Mouse (Mus musculus) erythroid progenitor cell, adult 5-6 weeks (primary cell): Measurements from ENCODE around the gene Stom. TPM values are rescaled to one million over a fixed set of nuclear protein-coding genes. Genes with fewer than 3 reads are reported as not detected.

Source experiments
- ATAC-seq: replicated peaks from 2 replicates; pipeline ENCODE4 v1.8.0; 2016; ENCODE audit warnings: moderate number of reproducible peaks, mild to moderate bottlenecking, moderate TSS enrichment, inconsistent platforms; ENCODE audit not compliant: poor library complexity, low FRiP score, severe bottlenecking
- total RNA-seq, 2 experiments: library from RNA; stranded (forward) in 1 of 2; stranded (reverse) in 1 of 2; fragments of 150-400 nt in 1 of 2; fragments of 186-747, 209-891 nt in 1 of 2; gene quantifications; 2 replicates each; pipeline versions ENCODE4 v1.2.3 to v1.2.4; 2015 to 2017; ENCODE audit warnings: low replicate concordance in 2 of 2

The Stom gene
- total RNA-seq, 2 experiments from 2014 or later, result 590 to 638 TPM

DNA sequence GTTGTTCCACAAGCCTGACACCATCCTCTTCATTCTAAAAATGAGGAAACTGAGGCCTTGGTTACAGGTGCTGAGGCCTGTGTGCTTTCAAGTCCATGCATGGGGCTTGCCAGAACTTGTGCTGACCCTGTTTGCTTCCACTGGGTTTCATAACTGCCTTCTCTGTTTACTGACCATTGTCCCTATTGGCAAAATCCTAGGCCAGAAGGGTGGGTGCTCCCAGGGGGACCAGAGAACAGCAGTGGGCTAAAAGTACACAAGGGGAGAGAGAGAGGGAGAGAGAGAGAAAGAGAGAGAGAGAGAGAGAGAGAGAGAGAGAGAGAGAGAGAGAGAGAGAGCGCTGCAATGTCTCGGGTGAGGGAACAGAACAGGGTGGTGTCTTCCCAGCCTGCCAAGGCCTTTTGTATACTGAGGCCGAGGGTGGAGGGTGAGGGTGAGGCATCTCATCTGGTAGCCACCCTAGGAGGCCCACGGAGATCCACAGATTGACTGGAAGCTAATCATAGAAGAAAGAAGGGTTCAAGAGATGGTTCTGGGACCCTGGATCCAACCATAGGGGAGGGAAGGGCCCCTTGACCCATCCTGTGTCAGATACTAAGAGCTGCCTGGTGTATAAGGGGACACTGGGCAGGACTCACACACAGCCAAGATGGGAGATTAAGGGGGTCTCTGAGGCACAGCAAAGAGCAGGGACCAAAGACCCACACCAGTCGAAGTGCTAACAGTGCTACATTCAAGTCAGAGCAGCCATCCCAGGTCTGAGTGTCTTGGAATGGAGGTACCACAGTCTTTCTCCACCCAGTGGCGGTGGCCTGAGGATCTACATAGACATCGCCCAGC is 58.2 kb downstream of the Stom start:
- ATAC-seq, result no peak

GRCm38 (mm10) chr2:35277686-35278085 is 59.1 kb downstream of the Stom start:
- no peak for ATAC-seq

GRCm38 (mm10) chr2:35273536-35273935 is 63.2 kb downstream of the Stom start:
- ATAC-seq, result no peak

- ATAC-seq, result no peak
These were observed 63.9 kb downstream of the Stom start for GRCm38 (mm10) chr2:35272881-35273280.

GRCm38 (mm10) chr2:35271817-35272216 is 65.0 kb downstream of the Stom start:
- ATAC-seq, result no peak

DNA sequence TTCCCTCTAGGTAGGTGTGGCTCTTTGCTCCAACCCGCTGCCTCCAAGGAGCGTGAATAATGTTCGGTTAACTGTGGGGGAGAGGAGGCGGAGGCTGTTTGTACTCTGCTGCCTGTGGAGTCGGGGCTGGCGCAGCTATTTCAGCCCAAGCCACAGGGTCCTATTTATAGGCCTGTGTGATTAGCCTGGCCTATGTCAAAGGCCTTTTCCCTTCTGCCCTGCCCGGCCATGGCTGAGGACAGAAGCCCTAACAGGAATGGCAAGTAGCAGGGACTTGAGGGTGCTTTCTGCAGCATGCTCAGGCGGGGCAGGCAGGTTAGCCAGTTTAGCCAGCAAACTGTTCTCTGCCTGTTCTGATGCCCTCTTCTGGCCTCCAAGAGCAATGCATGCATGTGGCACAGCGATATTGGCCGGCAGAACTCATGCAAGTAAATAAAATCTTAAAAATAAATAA is 66.2 kb downstream of the Stom start:
- ATAC-seq, result no peak

DNA sequence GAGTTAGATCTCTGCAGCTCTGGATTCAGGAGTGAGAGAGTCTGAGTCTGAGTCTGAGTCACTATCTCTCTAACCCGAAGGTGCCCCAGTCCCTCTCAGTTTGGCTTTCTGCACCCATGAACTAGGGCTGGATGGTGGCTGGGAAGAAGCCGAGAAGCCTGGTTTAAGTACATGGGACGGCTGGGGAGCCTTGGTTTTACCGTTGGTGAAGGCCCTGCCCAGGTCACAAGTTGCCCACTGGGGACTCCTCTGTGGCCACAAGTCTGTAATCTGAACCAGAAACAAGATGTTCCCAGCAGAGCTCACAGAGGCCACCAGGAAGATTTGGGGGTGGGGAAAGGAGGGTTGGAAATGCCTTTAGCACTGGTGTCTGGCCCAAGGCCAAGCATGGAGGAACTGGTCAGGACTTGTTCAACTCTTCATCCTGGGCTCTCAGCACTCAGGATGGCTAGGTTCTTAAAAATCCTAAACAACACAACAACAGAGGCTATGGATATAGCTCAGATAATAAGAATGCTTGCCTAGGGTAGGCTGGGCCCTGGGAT is 67.0 kb downstream of the Stom start:
- no peak for ATAC-seq

DNA sequence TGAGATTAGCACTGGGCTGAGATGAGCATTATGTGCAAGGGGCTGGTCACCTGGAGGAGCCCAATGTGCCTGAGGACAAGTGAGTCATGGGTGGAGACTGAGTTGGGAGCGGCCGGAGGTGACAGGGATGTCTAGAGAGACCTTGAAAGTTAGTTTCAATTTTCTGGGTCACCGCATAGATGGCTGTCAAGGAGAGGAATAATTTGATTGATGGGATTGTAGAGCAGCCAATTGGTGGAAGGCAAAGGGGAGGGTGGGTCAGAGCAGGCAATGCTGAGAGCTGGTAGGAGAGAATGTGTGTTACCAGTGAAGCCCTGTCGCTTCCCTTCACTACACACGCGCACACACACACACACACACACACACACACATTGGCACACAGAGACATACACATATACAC is 67.6 kb downstream of the Stom start:
- no peak for ATAC-seq

- ATAC-seq, result no peak
These were observed 68.8 kb downstream of the Stom start for GRCm38 (mm10) chr2:35267876-35268566.

DNA sequence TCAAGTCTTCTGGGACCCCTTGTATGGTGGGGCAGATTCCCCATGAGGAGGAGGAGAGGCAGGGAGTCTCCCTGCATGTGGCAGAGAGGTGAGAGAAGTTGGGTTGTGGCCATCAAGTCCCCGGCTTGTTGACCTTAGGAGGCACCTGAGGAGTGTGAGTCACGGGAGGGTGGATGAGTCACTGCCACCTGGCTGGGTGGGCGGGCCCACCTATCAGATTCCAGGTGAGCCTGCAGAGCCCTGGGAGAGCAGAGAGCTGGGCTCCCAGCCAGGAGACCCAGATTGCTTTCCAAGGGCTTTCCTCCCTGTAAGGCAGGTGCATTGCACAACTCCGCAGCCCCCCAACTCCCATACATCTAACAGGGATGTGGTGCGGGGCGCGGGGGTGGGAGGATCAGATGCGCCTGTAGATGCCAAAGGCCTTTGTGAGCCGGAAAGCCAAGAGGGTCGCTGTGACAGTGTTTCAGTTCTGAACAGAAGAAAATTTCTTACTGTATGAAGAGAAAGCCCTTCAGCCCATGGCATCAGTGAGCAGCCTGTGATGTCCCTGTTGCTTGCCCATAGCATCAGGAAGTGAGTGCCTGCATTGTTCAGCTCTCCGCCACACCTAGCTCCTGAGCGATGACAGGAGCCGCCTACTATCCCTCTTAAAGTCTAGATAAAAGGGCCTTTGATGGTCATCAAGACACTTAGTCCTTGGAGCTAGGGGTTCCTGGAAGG is 69.5 kb downstream of the Stom start:
- ATAC-seq, result no peak

DNA sequence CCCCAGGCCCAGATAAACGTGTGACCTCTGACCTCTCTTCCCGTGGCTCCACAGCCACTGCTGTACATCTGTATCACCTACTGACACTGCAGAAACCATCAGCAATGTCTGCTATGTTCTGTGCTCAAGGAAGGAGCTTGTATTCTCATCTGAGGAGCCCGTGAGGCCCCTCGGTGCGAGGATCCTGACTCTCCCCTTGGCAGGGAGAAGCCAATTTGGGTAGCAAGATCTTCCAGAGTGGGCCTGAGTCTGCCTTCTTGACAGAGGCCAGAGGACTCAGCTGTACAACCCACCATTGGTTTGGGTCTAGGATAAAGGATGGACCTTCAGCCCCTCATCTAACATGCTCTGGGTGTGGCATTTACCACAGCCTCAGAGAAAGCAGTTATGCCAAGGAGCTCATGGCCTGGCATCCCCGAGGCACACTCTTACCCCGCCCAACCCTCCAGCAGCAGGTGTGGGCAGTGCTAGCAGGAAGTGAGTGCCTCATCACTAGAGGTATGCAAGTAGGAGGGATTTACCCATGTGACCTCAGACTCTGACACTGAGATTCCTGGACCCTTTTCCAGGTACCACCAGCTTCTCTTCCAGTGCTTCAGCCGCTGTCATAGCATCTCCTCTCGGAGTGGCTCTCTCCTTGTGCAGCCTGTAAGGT is 70.4 kb downstream of the Stom start:
- ATAC-seq, result no peak

GRCm38 (mm10) chr2:35265775-35266174 is 71.0 kb downstream of the Stom start:
- no peak for ATAC-seq

DNA sequence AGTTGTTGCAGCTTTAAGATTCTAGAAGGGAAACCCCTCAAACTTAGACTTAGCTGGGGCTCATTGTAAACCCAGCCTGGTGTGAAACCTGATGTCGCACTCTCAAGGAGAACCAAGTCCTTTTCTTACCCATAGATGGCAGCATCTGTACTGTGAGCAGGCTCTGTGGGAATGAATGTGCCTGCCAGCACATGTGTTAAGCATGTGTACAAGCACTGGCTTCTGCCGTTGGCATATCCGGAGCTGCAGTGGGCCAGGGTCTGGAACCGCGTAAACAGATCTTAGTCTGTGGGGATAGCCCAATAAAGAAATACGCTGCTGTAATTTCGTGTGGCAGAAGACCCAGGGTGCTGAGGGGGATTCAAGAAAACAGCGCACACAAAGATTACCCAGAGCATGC is 71.5 kb downstream of the Stom start:
- ATAC-seq, result no peak; the same call in 1 of the 2 replicates

DNA sequence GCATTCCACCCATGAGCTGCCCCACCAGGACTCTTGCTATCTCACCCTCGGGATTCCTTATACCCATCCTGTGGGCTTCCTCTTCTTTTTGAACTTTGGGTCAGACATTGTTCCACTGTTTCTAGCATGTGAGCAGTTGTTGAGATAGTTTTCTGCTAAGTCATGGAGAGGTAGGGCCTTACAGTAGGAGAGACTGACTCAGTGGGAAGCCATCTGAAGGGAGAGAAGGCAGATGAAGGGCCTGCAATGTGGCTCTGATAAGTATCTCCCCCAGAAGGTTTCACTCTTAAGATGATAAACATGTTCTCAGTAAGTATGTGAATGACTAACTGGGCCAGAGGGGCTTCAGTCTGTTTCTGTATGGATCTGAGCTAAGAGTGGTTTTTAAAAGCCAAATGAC is 72.7 kb downstream of the Stom start:
- no peak for ATAC-seq

Other genes with a start within 250 kb of the Stom start
- not detected in 2 replicates for gene AI182371, start 235.4 kb downstream of the Stom start, total RNA-seq (2015; ENCODE audit: low replicate concordance)
- 1.3 TPM in 1 of 2 replicates, not detected in the other for gene AI182371, start 235.4 kb downstream of the Stom start, total RNA-seq (2017; ENCODE audit: low replicate concordance)
- 86.1 and 116 TPM in 2 replicates for gene Cntrl, start 227.5 kb downstream of the Stom start, total RNA-seq (2015; ENCODE audit: low replicate concordance)
- 78.9 and 99.0 TPM in 2 replicates for gene Cntrl, start 227.5 kb downstream of the Stom start, total RNA-seq (2017; ENCODE audit: low replicate concordance)
- gene Rab14, start 135.9 kb downstream of the Stom start, total RNA-seq (2015; ENCODE audit: low replicate concordance), result 67.8 and 79.2 TPM in 2 replicates
- gene Rab14, start 135.9 kb downstream of the Stom start, total RNA-seq (2017; ENCODE audit: low replicate concordance), result 71.3 and 117 TPM in 2 replicates
- 5.9 and 10.1 TPM in 2 replicates for gene Gsn, start 80.6 kb downstream of the Stom start, total RNA-seq (2015; ENCODE audit: low replicate concordance)
- 6.7 and 15.5 TPM in 2 replicates for gene Gsn, start 80.6 kb downstream of the Stom start, total RNA-seq (2017; ENCODE audit: low replicate concordance)
- gene 4930568D16Rik, start 30.8 kb upstream of the Stom start, total RNA-seq (2015; ENCODE audit: low replicate concordance), result not detected in 2 replicates
- not detected in 2 replicates for gene 4930568D16Rik, start 30.8 kb upstream of the Stom start, total RNA-seq (2017; ENCODE audit: low replicate concordance)
- not detected in 2 replicates for gene 4930402F06Rik, start 60.2 kb upstream of the Stom start, total RNA-seq (2015; ENCODE audit: low replicate concordance)
- gene 4930402F06Rik, start 60.2 kb upstream of the Stom start, total RNA-seq (2017; ENCODE audit: low replicate concordance), result not detected in 2 replicates
- 12.2 and 14.4 TPM in 2 replicates for gene Ggta1, start 126.3 kb upstream of the Stom start, total RNA-seq (2015; ENCODE audit: low replicate concordance)
- 6.2 and 6.8 TPM in 2 replicates for gene Ggta1, start 126.3 kb upstream of the Stom start, total RNA-seq (2017; ENCODE audit: low replicate concordance)
- not detected in 2 replicates for gene Dab2ip, start 221.3 kb upstream of the Stom start, total RNA-seq (2015; ENCODE audit: low replicate concordance)
- gene Dab2ip, start 221.3 kb upstream of the Stom start, total RNA-seq (2017; ENCODE audit: low replicate concordance), result 0.15 and 1.2 TPM in 2 replicates